Mouse (Mus musculus) limb, embryonic 15.5 days (tissue): ENCODE results near the gene Ramp1. TPM values are rescaled to one million over a fixed set of nuclear protein-coding genes. Genes with fewer than 3 reads are reported as not detected.

Source experiments
- ATAC-seq: fragments of 200-750 bp; cut with Nextera tagmentation; 2 replicates; pipeline ENCODE4 v1.8.0; 2017; ENCODE audit warnings: low read depth, moderate TSS enrichment; ENCODE audit not compliant: insufficient number of reproducible peaks, low FRiP score, low TSS enrichment
- H3K27ac ChIP-seq: fragments of 300-500 bp; sonication (generic); 2 replicates; pipeline ENCODE4 v1.5.1; 2015; ENCODE audit warnings: moderate library complexity, mild to moderate bottlenecking, inconsistent platforms
- H3K27me3 ChIP-seq: fragments of 300-500 bp; sonication (generic); 2 replicates; pipeline ENCODE4 v1.6.1; 2015; ENCODE audit warnings: inconsistent platforms
- H3K36me3 ChIP-seq: fragments of 300-500 bp; sonication (generic); 2 replicates; pipeline ENCODE4 v1.6.1; 2015; ENCODE audit warnings: inconsistent platforms
- H3K4me1 ChIP-seq: fragments of 300-500 bp; sonication (generic); 2 replicates; pipeline ENCODE4 v1.6.1; 2015; ENCODE audit warnings: inconsistent platforms
- H3K4me2 ChIP-seq: fragments of 300-500 bp; sonication (generic); 2 replicates; pipeline ENCODE4 v1.6.1; 2015; ENCODE audit warnings: mild to moderate bottlenecking, inconsistent platforms
- H3K4me3 ChIP-seq: fragments of 300-500 bp; sonication (generic); 2 replicates; pipeline ENCODE4 v1.5.1; 2015; ENCODE audit warnings: mild to moderate bottlenecking, inconsistent platforms
- H3K9ac ChIP-seq: fragments of 300-500 bp; sonication (generic); 2 replicates; pipeline ENCODE4 v1.6.1; 2015; ENCODE audit warnings: inconsistent platforms
- H3K9me3 ChIP-seq: fragments of 300-500 bp; sonication (generic); 2 replicates; pipeline ENCODE4 v1.6.1; 2016; ENCODE audit warnings: inconsistent platforms
- WGBS: fragments of 180-500 bp; shearing (Covaris S2); methylation state at CpG from one replicate; pipeline ENCODE4 v1.1.7; 2015; 5-methylcytosine and 5-hydroxymethylcytosine counted together
- polyA plus RNA-seq: library from polyadenylated mRNA; unstranded; fragments of >200 nt; fragmentation: Nextera tagmentation; extraction: Ambion mirVana; gene quantifications from 2 replicates; pipeline ENCODE4 v1.2.1, GENCODE M21; 2015

Gene Ramp1
- polyA plus RNA-seq, 1 experiment from 2014 or later: 9.6 TPM

- peaks cover 16% of the 10 kb centered on the region for H3K4me1 ChIP-seq
- H3K4me3 ChIP-seq: no peak overlapping the region
- no peak overlapping the region for H3K9ac ChIP-seq
- H3K9me3 ChIP-seq: no peaks in the 10 kb centered on the region
- H3K27ac ChIP-seq: no peak overlapping the region
- no peak for ATAC-seq
- peaks cover 23% of the 10 kb centered on the region for H3K27me3 ChIP-seq
- 49% methylated on average over 12 of the region's 12 CpGs for WGBS
- H3K36me3 ChIP-seq: no peaks in the 10 kb centered on the region
- H3K4me2 ChIP-seq: no peak overlapping the region
Measured at GRCm38 (mm10) chr1:91181784-91182450, 2.3 kb downstream of the Ramp1 start.

GRCm38 (mm10) chr1:91183305-91183704 lies 3.7 kb downstream of the Ramp1 start:
- WGBS: 79% methylated on average over 10 of the region's 10 CpGs
- Histone ChIP-seq H3K36me3 (no peaks in the 10 kb centered on the region), H3K27ac (no peak overlapping the region), H3K9ac (no peak overlapping the region), H3K4me3 (no peak overlapping the region), H3K9me3 (no peaks in the 10 kb centered on the region), H3K27me3 (peaks cover 23% of the 10 kb centered on the region), H3K4me2 (no peak overlapping the region), H3K4me1 (peaks cover 16% of the 10 kb centered on the region)
- no peak for ATAC-seq

- 82% methylated on average over 6 of the region's 6 CpGs for WGBS
- Histone ChIP-seq H3K36me3 (no peaks in the 10 kb centered on the region), H3K27me3 (no peaks in the 10 kb centered on the region), H3K4me1 (no peaks in the 10 kb centered on the region), H3K9me3 (no peaks in the 10 kb centered on the region), H3K4me3 (no peak overlapping the region), H3K4me2 (no peak overlapping the region), H3K9ac (no peak overlapping the region), H3K27ac (no peak overlapping the region)
- ATAC-seq: no peak
Measured at GRCm38 (mm10) chr1:91186677-91187076, 7.1 kb downstream of the Ramp1 start.

- no peaks in the 10 kb centered on the region for H3K9me3 ChIP-seq
- 90% methylated on average over 5 of the region's 5 CpGs for WGBS
- no peaks in the 10 kb centered on the region for H3K27me3 ChIP-seq
- no peak overlapping the region for H3K4me2 ChIP-seq
- no peaks in the 10 kb centered on the region for H3K36me3 ChIP-seq
- no peak overlapping the region for H3K4me3 ChIP-seq
- ATAC-seq: no peak
- no peaks in the 10 kb centered on the region for H3K4me1 ChIP-seq
- H3K9ac ChIP-seq: no peak overlapping the region
- H3K27ac ChIP-seq: no peak overlapping the region
Measured at GRCm38 (mm10) chr1:91187315-91187714, 7.7 kb downstream of the Ramp1 start.

- no peak overlapping the region for H3K4me3 ChIP-seq
Measured at GRCm38 (mm10) chr1:91187786-91188640, 8.4 kb downstream of the Ramp1 start.

GRCm38 (mm10) chr1:91188851-91189460 lies 9.3 kb downstream of the Ramp1 start:
- WGBS: 85% methylated on average over 10 of the region's 10 CpGs
- Histone ChIP-seq H3K4me3 (no peak overlapping the region), H3K9ac (no peak overlapping the region), H3K4me2 (no peak overlapping the region), H3K36me3 (no peaks in the 10 kb centered on the region), H3K4me1 (no peaks in the 10 kb centered on the region), H3K9me3 (no peaks in the 10 kb centered on the region), H3K27ac (no peak overlapping the region), H3K27me3 (no peaks in the 10 kb centered on the region)
- ATAC-seq: no peak

More at GRCm38 (mm10) chr1:91187786-91188640, 8.4 kb downstream of the Ramp1 start:
- Histone ChIP-seq H3K36me3 (no peaks in the 10 kb centered on the region), H3K27me3 (no peaks in the 10 kb centered on the region), H3K27ac (no peak overlapping the region), H3K4me2 (no peak overlapping the region), H3K4me1 (no peaks in the 10 kb centered on the region), H3K9ac (no peak overlapping the region), H3K9me3 (no peaks in the 10 kb centered on the region)
- no peak for ATAC-seq
- WGBS: 80% methylated on average over 7 of the region's 7 CpGs

- Histone ChIP-seq H3K9me3 (no peaks in the 10 kb centered on the region), H3K4me3 (no peak overlapping the region), H3K4me1 (no peaks in the 10 kb centered on the region), H3K27ac (no peak overlapping the region), H3K4me2 (no peak overlapping the region), H3K36me3 (no peaks in the 10 kb centered on the region), H3K9ac (no peak overlapping the region), H3K27me3 (no peaks in the 10 kb centered on the region)
- ATAC-seq: no peak
- 64% methylated on average over 8 of the region's 8 CpGs for WGBS
Measured at GRCm38 (mm10) chr1:91192184-91192583, 12.6 kb downstream of the Ramp1 start.

- WGBS: 77% methylated on average over 4 of the region's 4 CpGs
- no peak for ATAC-seq
- Histone ChIP-seq H3K4me2 (no peak overlapping the region), H3K27me3 (no peaks in the 10 kb centered on the region), H3K36me3 (no peaks in the 10 kb centered on the region), H3K4me3 (no peak overlapping the region), H3K9me3 (no peaks in the 10 kb centered on the region), H3K27ac (no peak overlapping the region), H3K9ac (no peak overlapping the region), H3K4me1 (no peaks in the 10 kb centered on the region)
Measured at GRCm38 (mm10) chr1:91193242-91193641, 13.6 kb downstream of the Ramp1 start.

- Histone ChIP-seq H3K4me3 (no peak overlapping the region), H3K9me3 (no peaks in the 10 kb centered on the region), H3K36me3 (no peaks in the 10 kb centered on the region), H3K4me2 (no peak overlapping the region), H3K27ac (no peak overlapping the region), H3K27me3 (no peaks in the 10 kb centered on the region), H3K4me1 (no peaks in the 10 kb centered on the region), H3K9ac (no peak overlapping the region)
- no peak for ATAC-seq
- 86% methylated on average over 4 of the region's 4 CpGs for WGBS
Measured at GRCm38 (mm10) chr1:91193680-91194079, 14.1 kb downstream of the Ramp1 start.

- WGBS: 69% methylated on average over 10 of the region's 10 CpGs
- Histone ChIP-seq H3K27ac (no peak overlapping the region), H3K4me3 (no peak overlapping the region), H3K4me1 (peaks cover 14% of the 10 kb centered on the region), H3K4me2 (no peak overlapping the region), H3K9ac (no peak overlapping the region), H3K27me3 (no peaks in the 10 kb centered on the region), H3K36me3 (no peaks in the 10 kb centered on the region), H3K9me3 (no peaks in the 10 kb centered on the region)
- ATAC-seq: no peak
Measured at GRCm38 (mm10) chr1:91199793-91200192, 20.2 kb downstream of the Ramp1 start.

- H3K4me1 ChIP-seq: peaks cover 14% of the 10 kb centered on the region
- WGBS: 21% methylated on average over 3 of the region's 3 CpGs
Measured at GRCm38 (mm10) chr1:91201122-91201521, 21.5 kb downstream of the Ramp1 start.

GRCm38 (mm10) chr1:91204221-91204765 lies 24.7 kb downstream of the Ramp1 start:
- no peak overlapping the region for H3K9ac ChIP-seq
- no peaks in the 10 kb centered on the region for H3K36me3 ChIP-seq
- WGBS: 88% methylated on average over 5 of the region's 5 CpGs
- no peak overlapping the region for H3K4me2 ChIP-seq
- ATAC-seq: no peak
- no peaks in the 10 kb centered on the region for H3K9me3 ChIP-seq
- no peaks in the 10 kb centered on the region for H3K27me3 ChIP-seq
- H3K4me1 ChIP-seq: peaks cover 23% of the 10 kb centered on the region
- no peak overlapping the region for H3K4me3 ChIP-seq
- H3K27ac ChIP-seq: no peak overlapping the region

More at GRCm38 (mm10) chr1:91201122-91201521, 21.5 kb downstream of the Ramp1 start:
- Histone ChIP-seq H3K4me2 (no peak overlapping the region), H3K27ac (peak overlapping the region; percentile 38), H3K4me3 (no peak overlapping the region), H3K27me3 (no peaks in the 10 kb centered on the region), H3K36me3 (no peaks in the 10 kb centered on the region), H3K9me3 (no peaks in the 10 kb centered on the region), H3K9ac (no peak overlapping the region)
- no peak for ATAC-seq
